Mouse (Mus musculus): Measurements from ENCODE around the gene Ubr2.

The Ubr2 gene

GRCm38 (mm10) chr17:46927781-46928180, 82.6 kb downstream of the Ubr2 start:
- no peak for DNase-seq (ENCODE audit: low spot score in 2 of 2)

DNA sequence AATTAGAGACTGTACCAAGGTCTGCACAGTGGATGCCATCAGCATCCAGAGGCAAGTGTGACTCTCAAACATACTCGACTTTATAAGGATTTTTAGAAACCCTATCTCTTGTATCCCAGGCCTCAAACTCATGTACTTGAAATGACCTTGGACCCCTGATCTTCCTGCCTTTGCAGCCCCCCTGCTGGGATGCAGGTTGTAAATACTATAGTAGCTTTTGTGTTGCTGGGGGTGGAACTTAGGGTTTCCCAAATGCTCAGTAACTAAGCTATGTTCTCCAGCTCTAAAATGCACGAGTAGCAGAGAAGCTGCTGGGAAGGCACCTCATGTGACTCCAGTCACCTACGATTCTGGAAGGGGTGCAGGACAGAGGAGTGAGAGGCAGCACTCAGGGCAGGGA, 83.4 kb downstream of the Ubr2 start:
- DNase-seq (ENCODE audit: low spot score in 2 of 2) = no peak

GRCm38 (mm10) chr17:46926192-46926591, 84.2 kb downstream of the Ubr2 start:
- no peak for DNase-seq (ENCODE audit: low spot score in 2 of 2)

- DNase-seq (ENCODE audit: low spot score in 2 of 2) = no peak
Observed at GRCm38 (mm10) chr17:46920855-46921254, 89.5 kb downstream of the Ubr2 start.

DNA sequence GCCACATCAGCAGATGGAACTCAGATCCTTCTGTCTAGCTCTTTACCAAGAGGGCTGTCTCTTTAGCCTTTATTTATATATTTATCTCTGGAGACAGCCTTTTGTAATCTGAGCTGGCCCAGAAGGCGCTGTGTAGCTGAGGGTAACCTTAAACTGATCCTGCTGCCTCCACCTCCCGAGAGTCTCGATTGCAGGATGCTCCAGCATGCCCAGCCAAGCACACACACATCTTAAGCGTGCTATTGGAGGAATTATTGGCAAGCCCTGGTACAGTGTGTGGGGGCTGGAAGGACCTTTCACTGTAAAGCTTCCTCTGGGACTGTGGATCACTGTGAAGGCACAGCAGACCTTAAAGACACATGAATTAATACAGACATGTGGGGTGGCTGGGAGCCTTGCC, 91.4 kb downstream of the Ubr2 start:
- DNase-seq (ENCODE audit: low spot score in 2 of 2) = no peak

GRCm38 (mm10) chr17:46915129-46915528, 95.2 kb downstream of the Ubr2 start:
- no peak for DNase-seq (ENCODE audit: low spot score in 2 of 2)

DNA sequence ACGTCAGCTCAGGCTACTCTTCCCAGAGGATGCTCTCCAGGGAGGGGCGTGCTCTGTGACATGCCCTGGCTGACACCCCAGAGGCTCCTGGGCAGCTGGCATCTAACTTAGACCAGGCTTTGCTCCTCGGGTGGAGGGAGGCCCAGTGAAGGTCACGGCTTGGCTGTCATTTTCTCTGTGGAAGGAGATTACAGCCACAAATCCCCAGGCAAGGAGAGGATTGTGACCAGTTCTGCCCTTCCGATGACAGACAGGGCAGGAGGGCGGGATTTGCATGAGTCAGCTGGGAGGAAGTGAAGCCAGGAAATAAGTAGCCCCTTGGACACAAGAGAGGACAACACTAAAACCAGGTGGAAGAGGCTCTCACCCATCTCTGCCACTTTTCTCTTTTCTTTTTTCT, 98.0 kb downstream of the Ubr2 start:
- no peak for DNase-seq (ENCODE audit: low spot score in 2 of 2)

- no peak for DNase-seq (ENCODE audit: low spot score in 2 of 2)
Observed at GRCm38 (mm10) chr17:46910186-46910585, 100.2 kb downstream of the Ubr2 start, which contains the start of gene Prph2. Gene Prph2, plus strand, starts transcription at chr17:46910459.

- peak; percentile 57 to 72 for DNase-seq (ENCODE audit: low spot score in 2 of 2)
Observed at GRCm38 (mm10) chr17:46903876-46904490, 106.4 kb downstream of the Ubr2 start.

- DNase-seq (ENCODE audit: low spot score in 2 of 2) = no peak
Observed at GRCm38 (mm10) chr17:46900941-46901340, 109.4 kb downstream of the Ubr2 start.

- DNase-seq (ENCODE audit: low spot score in 2 of 2) = peak in 1 of 2 experiments; percentile 28
Observed at GRCm38 (mm10) chr17:46897221-46897950, 113.0 kb downstream of the Ubr2 start.

DNA sequence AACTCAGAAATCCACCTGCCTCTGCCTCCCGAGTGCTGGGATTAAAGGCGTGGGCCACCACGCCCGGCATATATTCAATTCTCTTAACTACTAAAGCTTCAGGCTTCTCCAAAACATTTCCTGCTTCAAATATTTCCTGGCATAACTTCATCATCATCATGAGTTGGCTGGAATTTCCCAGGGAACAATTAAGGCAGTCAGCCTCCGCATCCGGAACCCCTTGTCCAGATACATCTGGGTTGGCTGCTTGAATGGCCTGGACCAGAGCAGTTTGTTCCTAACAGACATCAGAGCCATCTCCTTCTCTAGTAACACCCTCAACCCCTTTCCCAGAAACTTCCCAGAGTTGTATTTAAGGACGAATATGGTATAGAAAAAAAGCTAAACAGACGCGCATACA, 114.9 kb downstream of the Ubr2 start:
- no peak for DNase-seq (ENCODE audit: low spot score in 2 of 2)

- DNase-seq (ENCODE audit: low spot score in 2 of 2) = peak; percentile 15 to 22
Observed at GRCm38 (mm10) chr17:46890843-46891594, 119.3 kb downstream of the Ubr2 start.

GRCm38 (mm10) chr17:46890116-46890815, 120.1 kb downstream of the Ubr2 start, which contains the start of gene Tbcc:
Gene Tbcc, plus strand, starts transcription at chr17:46890684.
- DNase-seq (ENCODE audit: low spot score in 2 of 2) = peak; percentile 94 to 96

- peak; percentile 66 to 75 for DNase-seq (ENCODE audit: low spot score in 2 of 2)
Observed at GRCm38 (mm10) chr17:46889450-46890084, 120.8 kb downstream of the Ubr2 start.

DNA sequence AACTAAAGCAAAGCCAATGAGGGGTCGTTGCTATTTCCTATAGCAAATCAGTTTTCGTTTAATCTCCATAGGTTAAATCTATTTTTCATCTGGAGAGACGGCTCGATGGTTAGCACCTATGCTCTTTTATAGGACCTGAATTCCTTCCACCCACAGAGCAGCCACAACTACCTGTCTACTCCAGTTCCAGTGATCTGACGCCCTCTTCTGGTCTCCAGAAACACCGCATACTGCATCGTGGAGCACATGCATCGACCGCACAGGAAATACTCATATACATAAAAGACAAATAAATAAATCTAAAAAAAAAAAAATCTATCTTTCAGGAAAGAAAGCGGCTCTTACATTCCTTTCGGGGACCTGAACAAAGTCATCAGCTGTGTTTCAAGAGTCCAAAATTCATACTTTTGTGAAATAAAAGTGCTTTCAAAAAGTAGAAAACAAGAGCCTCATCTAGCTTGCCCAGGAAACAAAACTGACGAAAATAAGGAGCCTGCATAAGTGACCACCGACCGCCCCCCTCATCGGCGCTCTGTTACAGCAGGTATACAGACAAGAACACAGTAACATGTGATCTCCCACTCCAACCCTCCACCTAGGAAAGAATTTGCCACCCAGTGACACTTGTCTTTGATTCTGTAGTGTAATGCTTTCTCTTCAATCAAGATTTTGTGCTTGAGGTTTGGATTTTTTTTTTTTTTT, 121.7 kb downstream of the Ubr2 start:
- DNase-seq (ENCODE audit: low spot score in 2 of 2) = peak; percentile 19 to 53

- DNase-seq (ENCODE audit: low spot score in 2 of 2) = no peak
Observed at GRCm38 (mm10) chr17:46885910-46886643, 124.3 kb downstream of the Ubr2 start.

DNA sequence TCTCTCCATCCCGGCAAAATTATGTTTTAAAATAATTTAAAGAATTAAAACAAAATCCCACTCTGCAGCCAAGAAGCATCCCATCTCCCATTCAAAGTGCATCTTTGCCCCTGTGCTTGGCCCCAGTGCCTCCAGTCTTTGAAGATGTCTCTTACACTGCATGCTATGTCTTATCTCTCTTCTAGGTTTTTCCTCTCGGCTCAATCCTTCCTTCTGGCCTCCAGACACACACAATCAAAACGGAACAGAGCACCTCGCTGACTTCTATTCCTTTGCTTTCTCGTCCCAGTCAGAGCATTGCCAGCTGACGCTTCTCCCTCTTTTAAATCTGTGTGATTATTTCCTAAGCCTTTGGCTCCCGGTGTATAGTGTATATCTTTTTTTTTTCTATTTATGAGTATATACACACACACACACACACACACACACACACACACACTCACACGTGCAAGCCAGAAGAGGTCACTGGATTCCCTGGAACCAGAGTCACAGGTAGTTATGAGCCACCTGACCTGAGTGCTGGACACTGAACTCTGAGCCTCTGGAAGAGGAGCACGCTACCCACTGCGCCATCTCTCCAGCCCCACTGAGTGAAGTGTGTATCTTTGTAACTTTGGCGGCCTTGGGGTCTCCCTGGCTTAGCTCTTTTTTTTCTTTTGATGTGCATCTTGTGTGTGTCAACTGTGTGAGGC, 125.0 kb downstream of the Ubr2 start:
- no peak for DNase-seq (ENCODE audit: low spot score in 2 of 2)

DNA sequence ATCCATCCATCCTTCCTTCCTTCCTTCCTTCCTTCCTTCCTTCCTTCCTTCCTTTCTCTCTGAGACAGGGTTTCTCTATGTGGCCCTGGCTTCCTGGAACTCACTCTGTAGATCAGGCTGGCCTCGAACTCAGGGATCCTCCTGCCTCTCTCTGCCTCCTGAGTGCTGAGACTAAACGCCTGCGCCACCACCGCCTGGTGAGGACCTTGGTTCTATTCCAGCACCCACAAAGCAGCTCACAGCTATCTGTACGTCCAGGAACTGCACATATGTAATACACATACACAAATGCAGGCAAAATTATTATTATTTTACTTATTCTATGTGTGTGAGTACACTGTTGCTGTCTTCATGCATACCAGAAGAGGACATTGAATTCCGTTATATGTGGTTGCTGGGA, 125.6 kb downstream of the Ubr2 start:
- no peak for DNase-seq (ENCODE audit: low spot score in 2 of 2)

GRCm38 (mm10) chr17:46883107-46883506, 127.2 kb downstream of the Ubr2 start:
- no peak for DNase-seq (ENCODE audit: low spot score in 2 of 2)
